Mouse (Mus musculus) activated CD4-positive, CD25-positive, alpha-beta regulatory T cell, adult 4 months (primary cell): ENCODE results near the gene Adgre5. TPM values are rescaled to one million over a fixed set of nuclear protein-coding genes. Genes with fewer than 3 reads are reported as not detected.

Experiments used
- ATAC-seq: one replicate; pipeline ENCODE4 v1.8.0; 2017
- polyA plus RNA-seq, 2 experiments: library from polyadenylated mRNA; unstranded; fragments of 100-300 nt; shearing (Covaris generic); gene quantifications; one replicate each; pipeline ENCODE4 v1.2.1; 2017

Gene Adgre5
- polyA plus RNA-seq, 2 experiments from 2014 or later = 167 to 170 TPM

GRCm38 (mm10) chr8:83721405-83722025 is 19.6 kb downstream of the Adgre5 start:
- peak; percentile 21 for ATAC-seq

- ATAC-seq = no peak
Measured at GRCm38 (mm10) chr8:83719693-83720092, 21.4 kb downstream of the Adgre5 start.

GRCm38 (mm10) chr8:83719048-83719447 is 22.1 kb downstream of the Adgre5 start:
- ATAC-seq = no peak

GRCm38 (mm10) chr8:83716563-83716962 is 24.6 kb downstream of the Adgre5 start:
- ATAC-seq = no peak

GRCm38 (mm10) chr8:83715771-83716170 is 25.4 kb downstream of the Adgre5 start:
- ATAC-seq = no peak

- peak; percentile 99 for ATAC-seq
Measured at GRCm38 (mm10) chr8:83715031-83715690, 26.0 kb downstream of the Adgre5 start, which contains the start of gene Ddx39. TSS of gene Ddx39 (plus strand) at chr8:83715177.

- ATAC-seq = no peak
Measured at GRCm38 (mm10) chr8:83714676-83715030, 26.5 kb downstream of the Adgre5 start.

- ATAC-seq = no peak
Measured at GRCm38 (mm10) chr8:83707554-83707953, 33.6 kb downstream of the Adgre5 start.

GRCm38 (mm10) chr8:83706411-83706810 is 34.7 kb downstream of the Adgre5 start:
- ATAC-seq = no peak

- no peak for ATAC-seq
Measured at GRCm38 (mm10) chr8:83703426-83703825, 37.7 kb downstream of the Adgre5 start.

- ATAC-seq = no peak
Measured at GRCm38 (mm10) chr8:83700423-83701085, 40.6 kb downstream of the Adgre5 start.

GRCm38 (mm10) chr8:83699566-83699965 is 41.6 kb downstream of the Adgre5 start:
- ATAC-seq = peak; percentile 48

- ATAC-seq = no peak
Measured at GRCm38 (mm10) chr8:83698661-83699453, 42.3 kb downstream of the Adgre5 start, which contains the start of gene Pkn1. TSS of gene Pkn1 (minus strand) at chr8:83699179.

GRCm38 (mm10) chr8:83698291-83698660 is 42.9 kb downstream of the Adgre5 start:
- ATAC-seq = peak; percentile 79

- no peak for ATAC-seq
Measured at GRCm38 (mm10) chr8:83697374-83698220, 43.5 kb downstream of the Adgre5 start.

- ATAC-seq = peak; percentile 15
Measured at GRCm38 (mm10) chr8:83695351-83696106, 45.6 kb downstream of the Adgre5 start.

GRCm38 (mm10) chr8:83694369-83695160 is 46.6 kb downstream of the Adgre5 start:
- no peak for ATAC-seq

GRCm38 (mm10) chr8:83693609-83694236 is 47.4 kb downstream of the Adgre5 start:
- no peak for ATAC-seq

- no peak for ATAC-seq
Measured at GRCm38 (mm10) chr8:83689264-83689663, 51.9 kb downstream of the Adgre5 start.

- no peak for ATAC-seq
Measured at GRCm38 (mm10) chr8:83684517-83684916, 56.6 kb downstream of the Adgre5 start.
